Mouse (Mus musculus) small intestine, adult 2 months (tissue): ENCODE data around the gene Atr. TPM values are rescaled to one million over a fixed set of nuclear protein-coding genes. Genes with fewer than 3 reads are reported as not detected.
"Not testable (repeated sequence)": the region's sequence is repeated elsewhere in the genome, so short reads cannot be mapped to it uniquely, and the experiment has no call there.

ENCODE experiments used
- H3K27ac ChIP-seq: fragments of 200-500 bp; 2 replicates; pipeline ENCODE4 v1.5.1; 2012; ENCODE audit warnings: low read depth, low read length, control low read depth, inconsistent platforms; ENCODE audit not compliant: insufficient read depth
- H3K27me3 ChIP-seq: fragments of 200-500 bp; 2 replicates; pipeline ENCODE4 v1.6.1; 2012; ENCODE audit warnings: mild to moderate bottlenecking, moderate library complexity, low read length, inconsistent platforms; ENCODE audit not compliant: control insufficient read depth, insufficient read depth
- H3K36me3 ChIP-seq: fragments of 200-500 bp; 2 replicates; pipeline ENCODE4 v1.6.1; 2012; ENCODE audit warnings: mild to moderate bottlenecking, low read length, control low read depth, inconsistent platforms; ENCODE audit not compliant: control insufficient read depth, insufficient read depth
- H3K4me1 ChIP-seq: fragments of 200-500 bp; 2 replicates; pipeline ENCODE4 v1.6.1; 2012; ENCODE audit warnings: low read length, inconsistent platforms, mixed read lengths; ENCODE audit not compliant: control insufficient read depth, insufficient read depth, insufficient read length
- H3K4me3 ChIP-seq: fragments of 200-500 bp; 2 replicates; pipeline ENCODE4 v1.5.1; 2012; ENCODE audit warnings: low read depth, mild to moderate bottlenecking, control low read depth, inconsistent platforms, low read length, moderate library complexity
- CTCF ChIP-seq: fragments of 200-500 bp; IDR thresholded peaks from 2 replicates; pipeline ENCODE4 v1.5.1; 2012; ENCODE audit warnings: low read depth, mild to moderate bottlenecking, control low read depth, inconsistent platforms, low read length, moderate library complexity, mixed read lengths; ENCODE audit not compliant: insufficient replicate concordance, insufficient read length; ENCODE audit errors: extremely low read depth
- POLR2A ChIP-seq: fragments of 200-500 bp; IDR thresholded peaks from 2 replicates; pipeline ENCODE4 v1.6.1; 2012; ENCODE audit warnings: low read depth, mild to moderate bottlenecking, control low read depth, inconsistent platforms, low read length, moderate library complexity
- WGBS: fragments of 180-500 bp; shearing (Covaris S2); methylation state at CpG from one replicate; pipeline ENCODE4 v1.1.7; 2018; 5-methylcytosine and 5-hydroxymethylcytosine counted together
- polyA plus RNA-seq: library from polyadenylated mRNA; depleted of rRNA; stranded (reverse); fragments of >200 nt; gene quantifications from 2 replicates; pipeline ENCODE4 v1.2.3, GENCODE M21; 2012

The Atr gene
- polyA plus RNA-seq, 1 experiment: 0.35 TPM

DNA sequence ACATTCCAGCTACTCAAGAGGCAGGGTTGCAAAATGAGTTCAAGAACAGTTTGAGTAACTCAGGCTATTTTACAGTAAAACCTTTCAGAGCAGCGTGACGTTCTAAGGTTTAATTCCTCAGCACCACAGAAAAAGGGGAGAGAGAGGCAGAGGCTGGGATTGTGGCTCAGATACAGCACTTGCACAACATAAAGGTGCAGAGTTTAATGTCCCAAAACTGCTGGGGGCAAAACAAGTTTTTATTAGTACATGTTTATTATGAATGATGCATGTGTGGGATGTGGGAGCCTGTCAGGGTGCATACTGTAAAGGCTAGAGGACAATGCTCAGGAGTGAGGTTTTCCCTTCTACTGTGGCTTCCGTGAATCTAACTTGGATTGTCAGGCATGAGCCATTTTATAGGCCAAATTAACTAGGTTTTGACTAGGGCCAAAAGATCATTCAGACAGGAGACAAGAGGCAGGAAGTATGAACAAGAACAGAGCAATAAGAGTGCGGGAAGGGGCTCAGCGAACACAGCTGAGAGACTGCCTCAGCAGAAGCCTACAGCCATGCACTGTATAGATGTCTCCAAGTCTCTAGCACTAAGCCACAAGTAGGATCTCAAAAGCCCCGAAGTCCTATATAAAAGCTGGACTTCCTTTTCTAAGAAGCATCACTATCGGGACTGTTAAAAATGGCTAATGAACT is 100.8 kb downstream of the Atr start:
- 83% methylated on average over 7 of the region's 7 CpGs for WGBS
- peak overlapping the region; percentile 39; the same call in 1 of the 2 replicates for H3K27ac ChIP-seq
- no peaks in the 10 kb centered on the region; the same call in 1 of the 2 replicates for H3K36me3 ChIP-seq
- no peak overlapping the region for H3K4me3 ChIP-seq
- no peaks in the 10 kb centered on the region for H3K27me3 ChIP-seq
- no peak for TF ChIP-seq POLR2A
- TF ChIP-seq CTCF: no peak
- peaks cover 12% of the 10 kb centered on the region; the same call in 1 of the 2 replicates for H3K4me1 ChIP-seq

DNA sequence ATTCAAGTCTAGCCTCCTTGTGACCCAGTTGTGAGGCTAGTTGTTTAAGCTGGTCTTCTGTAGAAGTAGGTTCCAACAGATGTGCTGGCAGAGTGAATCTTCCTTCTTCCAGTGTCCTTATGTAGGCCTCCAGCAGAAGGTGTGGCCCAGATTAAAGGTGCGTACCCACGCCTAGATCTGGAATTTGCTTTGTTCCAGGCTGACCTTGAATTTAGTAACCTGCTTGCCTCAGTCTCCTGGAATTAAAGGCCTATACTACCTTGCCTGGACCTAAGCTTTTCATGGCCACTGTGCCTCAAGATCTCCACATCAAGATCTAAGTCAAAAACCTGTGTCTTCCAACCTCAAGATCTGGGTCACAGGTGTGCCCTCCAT is 101.3 kb downstream of the Atr start:
- H3K27ac ChIP-seq: 0 out of 2 replicates have a peak overlapping the region, but pooled peaks have one; percentile 0
- not testable (repeated sequence) for H3K4me3 ChIP-seq, H3K27me3 ChIP-seq, H3K36me3 ChIP-seq
- WGBS: 33% methylated on average over 2 of the region's 2 CpGs
- peaks cover 12% of the 10 kb centered on the region; the same call in 1 of the 2 replicates for H3K4me1 ChIP-seq

DNA sequence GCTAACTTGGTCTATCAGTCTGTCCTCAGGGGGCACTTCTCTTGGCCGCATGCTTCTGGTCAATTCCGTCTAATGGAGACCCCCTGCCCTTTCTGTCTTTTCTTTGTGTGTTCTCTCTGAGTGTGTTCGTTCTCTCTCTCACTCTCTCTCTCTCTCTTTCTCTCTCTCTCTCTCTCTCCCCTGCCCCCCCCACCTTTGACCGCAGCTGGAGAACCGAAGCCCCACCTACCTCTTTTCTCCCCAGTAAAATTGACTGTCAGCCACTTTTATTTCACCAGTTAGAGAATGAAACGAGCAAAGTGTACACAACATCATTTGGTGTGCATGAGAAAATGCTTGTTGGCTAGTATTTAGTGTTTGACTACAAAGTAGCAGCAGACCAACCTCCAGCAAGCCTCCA is 101.8 kb downstream of the Atr start:
- Histone ChIP-seq H3K36me3 (no peaks in the 10 kb centered on the region; the same call in 1 of the 2 replicates), H3K27me3 (no peaks in the 10 kb centered on the region), H3K4me3 (no peak overlapping the region), H3K27ac (peak overlapping the region; percentile 17; the same call in 1 of the 2 replicates), H3K4me1 (peaks cover 12% of the 10 kb centered on the region; the same call in 1 of the 2 replicates)
- WGBS: 63% methylated on average over 6 of the region's 6 CpGs
- TF ChIP-seq POLR2A (no peak), CTCF (no peak)

DNA sequence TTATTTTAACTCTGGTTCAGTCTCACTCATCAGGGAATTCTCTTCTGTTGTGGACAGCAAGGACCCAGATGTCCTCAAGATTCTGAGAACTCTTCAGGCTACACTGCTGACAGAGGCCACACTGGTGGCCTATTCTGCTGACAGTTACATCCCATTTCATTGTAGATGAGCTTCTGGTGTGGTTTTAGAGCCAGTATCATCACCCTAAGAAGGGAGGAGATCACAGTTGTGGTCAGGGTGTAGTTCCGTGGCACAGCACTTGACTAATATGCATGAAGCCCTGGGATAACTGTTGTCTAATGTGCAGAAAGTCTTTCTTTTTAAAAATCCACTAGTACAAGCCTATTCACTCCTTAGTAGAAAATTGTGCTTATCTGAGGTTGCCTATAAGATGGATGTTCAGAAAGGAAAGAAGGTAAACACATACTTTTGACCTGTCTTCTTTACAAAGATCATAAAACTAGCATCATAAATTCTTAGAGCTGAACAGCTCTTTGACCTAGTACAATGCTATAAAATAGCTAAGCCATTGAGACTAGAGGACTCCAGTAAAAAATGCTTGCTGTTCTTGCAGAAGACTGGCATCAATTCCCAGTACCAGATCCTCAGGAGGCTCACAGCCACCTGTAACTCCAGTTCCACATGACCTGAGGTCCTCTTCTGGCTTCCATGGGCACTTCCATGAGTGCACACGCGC is 102.5 kb downstream of the Atr start:
- H3K27ac ChIP-seq: peak overlapping the region; percentile 17; the same call in 1 of the 2 replicates
- H3K4me3 ChIP-seq: no peak overlapping the region
- no peaks in the 10 kb centered on the region for H3K27me3 ChIP-seq
- peaks cover 12% of the 10 kb centered on the region; the same call in 1 of the 2 replicates for H3K4me1 ChIP-seq
- peaks cover 3% of the 10 kb centered on the region; the same call in 1 of the 2 replicates for H3K36me3 ChIP-seq
- whole genome bisulfite sequencing: 61% methylated on average over 3 of the region's 3 CpGs
- no peak for TF ChIP-seq CTCF
- TF ChIP-seq POLR2A: no peak

DNA sequence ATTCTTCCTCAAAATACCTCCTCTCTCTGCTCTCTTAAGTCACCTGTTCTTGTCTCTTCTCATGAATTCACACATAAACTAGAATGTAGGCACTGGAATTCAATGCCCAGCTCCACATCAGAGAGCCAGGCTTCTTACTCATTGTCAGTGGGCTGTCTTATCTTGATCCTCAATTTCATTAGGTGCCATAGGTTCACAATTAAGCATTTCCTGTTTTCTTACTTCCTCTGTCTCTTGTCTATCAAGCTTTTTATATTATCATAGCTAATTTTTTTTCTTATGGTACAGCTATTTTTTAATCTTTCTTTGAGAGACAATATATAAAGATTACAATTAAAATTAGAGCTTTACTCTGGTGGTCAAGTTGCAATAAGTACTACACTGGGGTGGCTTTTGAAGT is 103.7 kb downstream of the Atr start:
- Histone ChIP-seq H3K36me3 (peaks cover 5% of the 10 kb centered on the region), H3K27me3 (no peaks in the 10 kb centered on the region), H3K4me1 (peaks cover 12% of the 10 kb centered on the region; the same call in 1 of the 2 replicates), H3K4me3 (no peak overlapping the region), H3K27ac (no peak overlapping the region)
- TF ChIP-seq POLR2A (no peak), CTCF (no peak)

DNA sequence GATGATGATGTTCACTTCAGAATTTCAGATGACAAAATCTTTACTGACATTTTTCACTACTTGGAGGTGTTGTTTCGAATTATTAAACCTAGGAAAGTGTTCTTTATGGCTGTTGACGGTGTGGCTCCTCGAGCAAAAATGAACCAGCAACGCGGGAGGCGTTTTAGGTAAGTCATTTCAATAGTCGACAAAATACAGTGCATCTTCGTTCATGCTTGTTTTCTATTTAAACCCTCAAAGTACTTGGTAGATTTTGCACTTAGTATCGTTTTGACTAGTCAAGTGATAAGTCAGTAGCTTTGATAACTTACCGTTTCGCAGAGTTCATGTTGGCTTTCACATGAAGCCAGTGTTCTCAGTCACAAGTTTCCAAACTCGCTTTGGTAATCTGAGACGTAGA is 106.6 kb downstream of the Atr start:
- H3K36me3 ChIP-seq: peaks cover 19% of the 10 kb centered on the region
- TF ChIP-seq CTCF (no peak), POLR2A (no peak)
- 92% methylated on average over 13 of the region's 13 CpGs for WGBS

DNA sequence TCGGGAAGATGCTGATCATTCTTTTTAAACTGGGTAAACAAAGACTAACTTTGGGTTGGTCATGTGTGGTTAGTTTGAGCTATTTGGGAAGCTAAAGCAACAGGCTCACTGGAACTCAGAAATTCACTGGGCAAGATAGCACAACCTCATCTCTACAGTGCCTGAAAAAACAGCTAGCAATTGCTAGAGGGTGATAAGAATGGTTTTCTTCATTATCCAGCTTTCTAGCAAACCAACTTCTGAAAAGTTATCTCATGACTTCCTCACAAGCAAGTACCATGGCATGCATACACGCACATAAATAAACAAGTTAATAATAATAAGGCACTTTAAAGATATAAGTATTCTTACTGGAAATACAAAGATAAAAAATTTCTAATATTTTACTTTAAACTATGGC is 120.9 kb downstream of the Atr start:
- TF ChIP-seq POLR2A (no peak), CTCF (no peak)
- H3K36me3 ChIP-seq: peaks cover 53% of the 10 kb centered on the region
- no peaks in the 10 kb centered on the region for H3K4me1 ChIP-seq
- 79% methylated on average over 2 of the region's 2 CpGs for WGBS
- no peak overlapping the region for H3K4me3 ChIP-seq
- H3K27me3 ChIP-seq: no peaks in the 10 kb centered on the region
- H3K27ac ChIP-seq: no peak overlapping the region

More for the DNA sequence above, 106.6 kb downstream of the Atr start:
- Histone ChIP-seq H3K4me1 (peaks cover 10% of the 10 kb centered on the region; the same call in 1 of the 2 replicates), H3K4me3 (no peak overlapping the region), H3K27ac (no peak overlapping the region), H3K27me3 (no peaks in the 10 kb centered on the region)
